Mouse (Mus musculus) hindbrain, embryonic 16.5 days (tissue): ENCODE data around the gene Clec4d. TPM values are rescaled to one million over a fixed set of nuclear protein-coding genes. Genes with fewer than 3 reads are reported as not detected.
"Not testable (repeated sequence)": the region's sequence is repeated elsewhere in the genome, so short reads cannot be mapped to it uniquely, and the experiment has no call there.

ENCODE experiments used
- ATAC-seq: fragments of 200-750 bp; cut with Nextera tagmentation; 2 replicates; pipeline ENCODE4 v1.8.0; 2017; ENCODE audit warnings: moderate TSS enrichment, moderate library complexity
- H3K27ac ChIP-seq: fragments of 300-500 bp; sonication (generic); 2 replicates; pipeline ENCODE4 v1.5.1; 2014; ENCODE audit warnings: low read depth, mild to moderate bottlenecking, control low read depth, low read length, moderate library complexity
- H3K27me3 ChIP-seq: fragments of 300-500 bp; sonication (generic); replicated peaks from 2 replicates; pipeline ENCODE4 v1.6.1; 2014; ENCODE audit warnings: low read length; ENCODE audit not compliant: control insufficient read depth, insufficient read depth
- H3K36me3 ChIP-seq: fragments of 300-500 bp; sonication (generic); 2 replicates; pipeline ENCODE4 v1.6.1; 2014; ENCODE audit warnings: mild to moderate bottlenecking, low read length, moderate library complexity, mixed read lengths; ENCODE audit not compliant: control insufficient read depth, insufficient read depth
- H3K4me1 ChIP-seq: fragments of 300-500 bp; sonication (generic); 2 replicates; pipeline ENCODE4 v1.6.1; 2014; ENCODE audit warnings: low read depth, low read length; ENCODE audit not compliant: control insufficient read depth, insufficient read depth
- H3K4me2 ChIP-seq: fragments of 300-500 bp; sonication (generic); 2 replicates; pipeline ENCODE4 v1.6.1; 2014; ENCODE audit warnings: mild to moderate bottlenecking, low read length, control low read depth, moderate library complexity
- H3K4me3 ChIP-seq: fragments of 300-500 bp; sonication (generic); 2 replicates; pipeline ENCODE4 v1.5.1; 2014; ENCODE audit warnings: mild to moderate bottlenecking, low read length, control low read depth, moderate library complexity
- H3K9ac ChIP-seq: fragments of 300-500 bp; sonication (generic); 2 replicates; pipeline ENCODE4 v1.6.1; 2014; ENCODE audit warnings: low read depth, mild to moderate bottlenecking, control low read depth, low read length, moderate library complexity
- H3K9me3 ChIP-seq: fragments of 300-500 bp; sonication (generic); 2 replicates; pipeline ENCODE4 v1.6.1; 2014; ENCODE audit warnings: mild to moderate bottlenecking, low read length, moderate library complexity; ENCODE audit not compliant: control insufficient read depth
- WGBS: fragments of 180-500 bp; shearing (Covaris S2); extraction: QIAGEN DNeasy Blood & Tissue Kit; methylation state at CpG from one replicate; pipeline ENCODE4 v1.1.7; 2014; 5-methylcytosine and 5-hydroxymethylcytosine counted together
- polyA plus RNA-seq: library from polyadenylated mRNA; unstranded; fragments of >200 nt; fragmentation: Nextera tagmentation; extraction: Ambion mirVana; gene quantifications from 2 replicates; pipeline ENCODE4 v1.2.1, GENCODE M21; 2015

The Clec4d gene
- polyA plus RNA-seq, 1 experiment from 2014 or later = not detected

DNA sequence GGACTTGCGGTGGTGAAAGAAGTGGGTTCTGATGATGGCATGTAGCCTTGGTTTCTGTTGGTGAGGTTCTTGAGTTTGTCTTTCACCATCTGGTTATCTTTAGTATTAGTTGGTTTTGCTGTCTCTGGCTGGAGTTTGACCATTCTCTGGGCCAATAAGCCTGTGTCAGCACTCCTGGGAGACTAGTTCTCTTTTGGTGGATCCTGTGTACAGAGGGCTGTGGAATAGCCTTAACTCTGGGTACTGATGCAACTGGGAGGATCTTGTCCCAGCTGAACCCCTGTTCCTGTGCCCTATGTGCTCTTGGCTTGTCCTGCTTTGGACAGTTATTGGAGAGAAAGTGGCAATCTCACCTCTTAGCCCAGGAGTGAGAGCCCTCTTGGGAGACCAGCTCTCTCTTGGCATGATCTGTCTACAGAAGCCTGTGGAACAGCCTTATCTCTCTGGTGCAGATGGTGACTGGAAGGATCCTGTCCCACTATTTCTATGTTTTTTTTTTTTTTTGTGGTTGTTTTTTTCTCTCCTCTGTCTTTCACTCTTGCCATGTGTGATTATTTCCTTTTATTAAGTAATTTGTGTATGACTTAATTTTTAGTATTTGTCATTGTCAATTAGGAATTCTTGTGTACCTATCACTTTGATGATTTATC is 31.0 kb downstream of the Clec4d start:
- no peak overlapping the region for H3K4me2 ChIP-seq
- H3K9me3 ChIP-seq = no peaks in the 10 kb centered on the region
- no peaks in the 10 kb centered on the region for H3K36me3 ChIP-seq
- no peak overlapping the region for H3K9ac ChIP-seq
- H3K27ac ChIP-seq = no peak overlapping the region
- no peaks in the 10 kb centered on the region for H3K4me1 ChIP-seq
- no peaks in the 10 kb centered on the region for H3K27me3 ChIP-seq
- H3K4me3 ChIP-seq = no peak overlapping the region
- WGBS = 100% methylated on average over 1 of the region's 1 CpGs
- ATAC-seq = no peak

- not testable (repeated sequence) for H3K4me2 ChIP-seq, ATAC-seq, H3K27ac ChIP-seq, H3K27me3 ChIP-seq, H3K4me1 ChIP-seq, H3K9ac ChIP-seq, H3K9me3 ChIP-seq, H3K4me3 ChIP-seq, H3K36me3 ChIP-seq
- 92% methylated on average over 11 of the region's 11 CpGs for WGBS
These were observed 31.6 kb downstream of the Clec4d start for GRCm38 (mm10) chr6:123293509-123293908.

GRCm38 (mm10) chr6:123296687-123297086 is 34.8 kb downstream of the Clec4d start:
- ATAC-seq = no peak
- Histone ChIP-seq H3K4me1 (no peaks in the 10 kb centered on the region), H3K4me2 (no peak overlapping the region), H3K27me3 (no peaks in the 10 kb centered on the region), H3K9ac (no peak overlapping the region), H3K9me3 (no peaks in the 10 kb centered on the region), H3K4me3 (no peak overlapping the region), H3K27ac (no peak overlapping the region), H3K36me3 (no peaks in the 10 kb centered on the region)
- WGBS = 74% methylated on average over 1 of the region's 1 CpGs

- H3K27ac ChIP-seq, H3K9me3 ChIP-seq, ATAC-seq, H3K4me3 ChIP-seq, H3K4me1 ChIP-seq, H3K27me3 ChIP-seq, H3K9ac ChIP-seq, H3K36me3 ChIP-seq, H3K4me2 ChIP-seq: not testable (repeated sequence)
- 87% methylated on average over 7 of the region's 7 CpGs for WGBS
These were observed 44.4 kb downstream of the Clec4d start for GRCm38 (mm10) chr6:123306315-123306714.

- no peak within 1 kb of the TSS for H3K9ac ChIP-seq
- H3K4me3 ChIP-seq = no peak within 1 kb of the TSS
- 94% methylated on average over 2 of the region's 2 CpGs for WGBS
- no peaks in the 10 kb centered on the region for H3K9me3 ChIP-seq
- H3K36me3 ChIP-seq = no peaks in the 10 kb centered on the region
- H3K27me3 ChIP-seq = no peaks in the 10 kb centered on the region
- no peaks in the 10 kb centered on the region for H3K4me1 ChIP-seq
- no peak within 1 kb of the TSS for H3K27ac ChIP-seq
- no peak within 1 kb of the TSS for H3K4me2 ChIP-seq
- ATAC-seq = no peak
These were observed 46.1 kb downstream of the Clec4d start, which contains the start of gene Vmn2r19 for GRCm38 (mm10) chr6:123308033-123308432. TSS of gene Vmn2r19 (plus strand) at chr6:123308333.

Other genes starting within 250 kb of the Clec4d start
- not detected in 2 replicates for gene Clec4b1, start 212.1 kb upstream of the Clec4d start, polyA plus RNA-seq
- gene Clec4a2, start 155.7 kb upstream of the Clec4d start, polyA plus RNA-seq = 1.6 and 1.8 TPM in 2 replicates
- not detected in 2 replicates for gene Clec4b2, start 89.2 kb upstream of the Clec4d start, polyA plus RNA-seq
- gene Clec4n, start 32.3 kb upstream of the Clec4d start, polyA plus RNA-seq = 1.1 TPM in 2 replicates
- gene Clec4e, start 27.8 kb downstream of the Clec4d start, polyA plus RNA-seq = not detected in 2 replicates
- not detected in 2 replicates for gene Vmn2r19, start 46.2 kb downstream of the Clec4d start, polyA plus RNA-seq
- not detected in 2 replicates for gene Vmn2r20, start 156.0 kb downstream of the Clec4d start, polyA plus RNA-seq